Mouse (Mus musculus) small intestine, adult 2 months (tissue): Measurements from ENCODE around the gene Usp43.

Source experiments
- CTCF ChIP-seq: fragments of 200-500 bp; IDR thresholded peaks from 2 replicates; pipeline ENCODE4 v1.5.1; 2012; ENCODE audit warnings: low read depth, mild to moderate bottlenecking, control low read depth, inconsistent platforms, low read length, moderate library complexity, mixed read lengths; ENCODE audit not compliant: insufficient replicate concordance, insufficient read length; ENCODE audit errors: extremely low read depth
- POLR2A ChIP-seq: fragments of 200-500 bp; IDR thresholded peaks from 2 replicates; pipeline ENCODE4 v1.6.1; 2012; ENCODE audit warnings: low read depth, mild to moderate bottlenecking, control low read depth, inconsistent platforms, low read length, moderate library complexity

DNA sequence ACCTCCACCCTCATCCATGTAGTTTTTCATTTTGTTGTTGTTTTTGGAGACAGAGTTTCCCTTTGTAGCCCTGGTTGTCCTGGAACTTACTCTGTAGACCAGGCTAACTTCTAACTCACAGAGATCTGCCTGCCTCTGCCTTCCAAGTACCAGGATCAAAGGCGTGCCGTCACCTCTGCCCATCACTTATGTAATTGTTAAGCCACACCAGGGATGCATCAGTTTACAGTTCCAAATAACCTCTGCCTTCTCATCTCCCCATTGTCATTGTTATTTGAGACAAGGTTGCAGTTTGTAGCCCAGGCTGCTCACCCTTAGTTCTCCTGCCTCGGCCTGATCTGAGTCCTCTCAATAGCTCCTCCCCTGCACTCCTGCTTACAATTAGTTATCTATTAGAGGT is 10.2 kb upstream of the Usp43 start:
- no peak for TF ChIP-seq POLR2A
- TF ChIP-seq CTCF, result no peak
